Mouse (Mus musculus) heart, adult 2 months (tissue): Measurements from ENCODE around the gene Plcd4.

Experiments used
- CTCF ChIP-seq: fragments of 200-600 bp; IDR thresholded peaks from 2 replicates; pipeline ENCODE4 v1.8.1; 2022; ENCODE audit warnings: antibody characterized with exemption, mild to moderate bottlenecking, moderate library complexity
- EP300 ChIP-seq: fragments of 200-500 bp; IDR thresholded peaks from 2 replicates; pipeline ENCODE4 v1.6.1; 2011; ENCODE audit warnings: low read depth, low read length, control low read depth; ENCODE audit not compliant: insufficient read depth
- POLR2A ChIP-seq: fragments of 200-500 bp; IDR thresholded peaks from 2 replicates; pipeline ENCODE4 v1.6.1; 2011; ENCODE audit warnings: mild to moderate bottlenecking, low read depth, low read length, control low read depth; ENCODE audit not compliant: insufficient read depth

DNA sequence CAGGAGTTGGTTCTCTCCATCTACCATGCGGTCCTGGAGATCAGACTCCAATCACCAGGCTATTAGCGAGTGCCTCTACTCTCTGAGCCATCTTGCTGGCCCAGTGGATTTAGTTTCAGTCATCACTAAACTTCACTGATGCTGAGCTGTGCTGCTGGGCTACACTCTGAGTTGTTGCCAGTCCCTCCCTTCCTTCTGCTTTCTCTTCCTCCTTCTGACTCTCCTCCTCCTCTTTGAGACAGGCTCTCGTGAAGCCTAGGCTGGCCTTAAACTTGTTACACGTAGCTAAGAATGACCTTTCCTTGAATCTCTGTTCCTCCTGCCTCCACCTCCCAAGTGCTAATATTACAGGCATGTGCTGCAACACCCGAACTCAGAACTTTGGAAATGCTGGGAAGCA lies 16.4 kb downstream of the Plcd4 start:
- TF ChIP-seq POLR2A (no peak), EP300 (no peak), CTCF (no peak)
